ENCODE assay signal across 8 mouse cellular contexts in genomic region chr3:152165014-152165350, GRCm38 (mm10). TPM values are rescaled to one million over a fixed set of nuclear protein-coding genes. Genes with fewer than 3 reads are reported as not detected.
DNase-seq lines count a peak whose midpoint lies in the region; ATAC-seq and TF ChIP-seq lines count a peak whose summit lies in the region.

No protein-coding gene starts in this region.

- H3K27ac ChIP-seq in layer of hippocampus, adult 2 months: no peak overlapping the region
- no peak overlapping the region for H3K27ac ChIP-seq in forebrain, embryonic 10.5 days
- peak overlapping the region; percentile 70; the same call in 1 of the 2 replicates for H3K27ac ChIP-seq in hindbrain, postnatal 0 days
- peak overlapping the region; percentile 69 for H3K27ac ChIP-seq in midbrain, embryonic 16.5 days (ENCODE audit: low read length)

- H3K9me3 ChIP-seq in forebrain, embryonic 10.5 days: no peaks in the 10 kb centered on the region; the same call in 1 of the 2 replicates
- no peaks in the 10 kb centered on the region for H3K9me3 ChIP-seq in hindbrain, postnatal 0 days (ENCODE audit: low read length)
- H3K9me3 ChIP-seq in midbrain, embryonic 16.5 days (replicated peaks; ENCODE audit: control insufficient read depth, low read length, poor library complexity, severe bottlenecking): no peaks in the 10 kb centered on the region

- DNase-seq in layer of hippocampus, adult 2 months (ENCODE audit: low spot score in 2 of 2): no peak
- DNase-seq in layer of hippocampus, postnatal 25 days (ENCODE audit: extremely low spot score in 1 of 2, low spot score in 1 of 2): no peak
- no peak for DNase-seq in forebrain, embryonic 10.5 days (ENCODE audit: extremely low spot score, low spot score)
- DNase-seq in hindbrain, postnatal 0 days (ENCODE audit: low spot score): no peak
- no peak for DNase-seq in adrenal gland, adult 18-20 months (ENCODE audit: low spot score in 2 of 2)
- no peak for DNase-seq in cerebellum, adult 18-20 months
- DNase-seq in spleen, adult 12 weeks (ENCODE audit: low spot score): no peak

- peaks cover 58% of the 10 kb centered on the region for H3K27me3 ChIP-seq in forebrain, embryonic 10.5 days (ENCODE audit: poor library complexity, severe bottlenecking)
- H3K27me3 ChIP-seq in hindbrain, postnatal 0 days (ENCODE audit: insufficient read depth, low read length): no peaks in the 10 kb centered on the region
- H3K27me3 ChIP-seq in midbrain, embryonic 16.5 days (ENCODE audit: control insufficient read depth, insufficient read depth, low read depth, low read length): no peaks in the 10 kb centered on the region

- peak overlapping the region; percentile 59; the same call in 1 of the 2 replicates for H3K9ac ChIP-seq in hindbrain, postnatal 0 days (replicated peaks; ENCODE audit: low read length)
- H3K9ac ChIP-seq in midbrain, embryonic 16.5 days (ENCODE audit: low read depth, low read length): peak overlapping the region; percentile 71

- H3K4me3 ChIP-seq in layer of hippocampus, adult 2 months: peak overlapping the region; percentile 64
- H3K4me3 ChIP-seq in forebrain, embryonic 10.5 days: peak overlapping the region; percentile 65
- H3K4me3 ChIP-seq in hindbrain, postnatal 0 days (ENCODE audit: low read length): peak overlapping the region; percentile 51
- H3K4me3 ChIP-seq in midbrain, embryonic 16.5 days (ENCODE audit: low read depth, low read length): peak overlapping the region; percentile 48

- H3K4me2 ChIP-seq in hindbrain, postnatal 0 days (ENCODE audit: low read depth, low read length): peak overlapping the region; percentile 85
- H3K4me2 ChIP-seq in midbrain, embryonic 16.5 days (ENCODE audit: low read length): peak overlapping the region; percentile 82

- ATAC-seq in hindbrain, postnatal 0 days: no peak
- ATAC-seq in midbrain, embryonic 16.5 days: no peak

- H3K36me3 ChIP-seq in forebrain, embryonic 10.5 days (replicated peaks): no peaks in the 10 kb centered on the region
- H3K36me3 ChIP-seq in hindbrain, postnatal 0 days (ENCODE audit: insufficient read depth, low read length): no peaks in the 10 kb centered on the region
- H3K36me3 ChIP-seq in midbrain, embryonic 16.5 days (ENCODE audit: control insufficient read depth, insufficient read depth, low read length): no peaks in the 10 kb centered on the region

- no peak for TF ChIP-seq CTCF in layer of hippocampus, adult 2 months (conservative IDR thresholded peaks at IDR 0.05)
- TF ChIP-seq CTCF in hindbrain, postnatal 0 days (IDR thresholded peaks at IDR 0.05; ENCODE audit: low read depth): no peak

- H3K4me1 ChIP-seq in forebrain, embryonic 10.5 days: peaks cover 28% of the 10 kb centered on the region
- peaks cover 9% of the 10 kb centered on the region; the same call in 1 of the 2 replicates for H3K4me1 ChIP-seq in hindbrain, postnatal 0 days (ENCODE audit: insufficient read depth, low read length)
- H3K4me1 ChIP-seq in midbrain, embryonic 16.5 days (ENCODE audit: control insufficient read depth, insufficient read depth, low read length): peaks cover 9% of the 10 kb centered on the region; the same call in 1 of the 2 replicates

- 28% methylated on average over 9 of the region's 9 CpGs for WGBS in forebrain, embryonic 10.5 days
- WGBS in hindbrain, postnatal 0 days: 19% methylated on average over 9 of the region's 9 CpGs
- WGBS in midbrain, embryonic 16.5 days: 24% methylated on average over 9 of the region's 9 CpGs

RNA-seq across cellular contexts. Expression of gene Gipc2, which starts 1.0 kb away (rescaled TPM):
- 1 to 10 TPM in 1 of 2 experiments, under 1 TPM in 1; 0.98 to 1.3 TPM for total RNA-seq in layer of hippocampus, adult 2 months (2021)
- total RNA-seq in layer of hippocampus, postnatal 25 days (2021): 1 to 10 TPM; 1.0 to 1.9 TPM
- polyA plus RNA-seq in forebrain, embryonic 10.5 days (2016; fragmentation: Nextera tagmentation; extraction: Ambion mirVana): 1.9 and 3.5 TPM in 2 replicates
- 3.1 and 6.7 TPM in 2 replicates for total RNA-seq in hindbrain, postnatal 0 days (2014; rRNA removed)
- 12.8 and 15.6 TPM in 2 replicates for polyA plus RNA-seq in hindbrain, postnatal 0 days (2015; fragmentation: Nextera tagmentation; extraction: Ambion mirVana)
- 13.6 and 16.2 TPM in 2 replicates for polyA plus RNA-seq in midbrain, embryonic 16.5 days (2015; fragmentation: Nextera tagmentation; extraction: Ambion mirVana)
- under 1 TPM in 1 of 2 experiments, not detected in 1; 0.30 TPM for total RNA-seq in adrenal gland, adult 18-20 months (2021)

RNA-seq across cellular contexts. Expression of gene Dnajb4, which starts 45.1 kb away (rescaled TPM):
- total RNA-seq in layer of hippocampus, adult 2 months (2021): 10 to 100 TPM; 61.5 to 62.6 TPM
- total RNA-seq in layer of hippocampus, postnatal 25 days (2021): 10 to 100 TPM; 59.0 to 59.1 TPM
- polyA plus RNA-seq in forebrain, embryonic 10.5 days (2016; fragmentation: Nextera tagmentation; extraction: Ambion mirVana): 16.2 and 18.8 TPM in 2 replicates
- total RNA-seq in hindbrain, postnatal 0 days (2014; rRNA removed): 26.5 and 40.8 TPM in 2 replicates
- polyA plus RNA-seq in hindbrain, postnatal 0 days (2015; fragmentation: Nextera tagmentation; extraction: Ambion mirVana): 47.8 and 49.0 TPM in 2 replicates
- polyA plus RNA-seq in midbrain, embryonic 16.5 days (2015; fragmentation: Nextera tagmentation; extraction: Ambion mirVana): 48.8 and 52.5 TPM in 2 replicates
- 10 to 100 TPM; 75.4 to 76.8 TPM for total RNA-seq in adrenal gland, adult 18-20 months (2021)

RNA-seq across cellular contexts. Expression of gene Fubp1, which starts 45.2 kb away (rescaled TPM):
- 100 to 1,000 TPM; 123 to 140 TPM for total RNA-seq in layer of hippocampus, adult 2 months (2021)
- total RNA-seq in layer of hippocampus, postnatal 25 days (2021): 100 to 1,000 TPM; 100 to 138 TPM
- polyA plus RNA-seq in forebrain, embryonic 10.5 days (2016; fragmentation: Nextera tagmentation; extraction: Ambion mirVana): 444 and 478 TPM in 2 replicates
- total RNA-seq in hindbrain, postnatal 0 days (2014; rRNA removed): 139 and 148 TPM in 2 replicates
- polyA plus RNA-seq in hindbrain, postnatal 0 days (2015; fragmentation: Nextera tagmentation; extraction: Ambion mirVana): 130 and 139 TPM in 2 replicates
- 191 and 239 TPM in 2 replicates for polyA plus RNA-seq in midbrain, embryonic 16.5 days (2015; fragmentation: Nextera tagmentation; extraction: Ambion mirVana)
- total RNA-seq in adrenal gland, adult 18-20 months (2021): 100 to 1,000 TPM; 107 to 113 TPM

Comparison
In these comparisons a context has a peak if more than half of its experiments do, and no peak if none do; other contexts are left out.
1. H3K27ac ChIP-seq: peak in hindbrain, postnatal 0 days (single experiment) and midbrain, embryonic 16.5 days (single experiment); none in layer of hippocampus, adult 2 months (single experiment) and forebrain, embryonic 10.5 days (single experiment).
2. Peak in every context shown above with its lines, with median percentiles within 50 percentile points of each other: H3K4me3 ChIP-seq.